Comparison of ENCODE assay signal across 19 mouse cellular contexts in the genomic region with DNA sequence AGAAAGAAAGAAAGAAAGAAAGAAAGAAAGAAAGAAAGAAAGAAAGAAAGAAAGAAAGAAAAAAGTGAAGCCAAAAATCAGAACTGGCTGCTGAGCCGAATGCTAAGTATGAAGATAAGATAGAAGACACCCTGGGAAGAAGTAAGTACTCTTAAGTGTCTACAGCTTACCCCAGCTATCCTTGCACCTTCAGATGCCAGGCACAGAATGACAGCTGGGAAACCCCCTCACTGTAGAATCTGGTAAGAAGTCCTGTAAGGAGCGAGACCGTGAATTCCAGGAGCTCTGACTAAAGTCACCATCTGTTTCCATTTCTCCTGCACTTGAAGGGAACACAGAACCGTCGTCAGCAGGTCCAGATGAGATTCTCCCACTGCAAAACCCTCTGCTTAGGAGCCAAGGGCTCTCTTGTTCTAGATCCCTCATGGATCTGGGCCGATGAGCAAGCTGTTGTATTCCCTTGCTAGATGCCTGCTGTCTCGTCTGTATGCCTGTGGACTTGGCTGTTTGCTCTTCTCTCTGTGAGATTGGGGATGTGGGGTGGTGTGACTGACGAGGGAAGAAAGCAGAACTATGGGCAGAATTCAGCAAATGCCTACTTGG. TPM values are rescaled to one million over a fixed set of nuclear protein-coding genes. Genes with fewer than 3 reads are reported as not detected.
DNase-seq lines count a peak whose midpoint lies in the region; ATAC-seq lines count a peak whose summit lies in the region.
"Had no signal": no experiment of that assay in that cellular context is flagged by ENCODE, and none has a peak within 500 bp of the region (broad histone marks: within the 10 kb centered on the region; RNA-seq: fewer than 3 reads in every experiment).

No protein-coding gene starts in this region.

- H3K9ac ChIP-seq in hindbrain, embryonic 12.5 days, result no peak overlapping the region
- no peak overlapping the region for H3K9ac ChIP-seq in forebrain, embryonic 13.5 days
- H3K9ac ChIP-seq: neural tube, embryonic 15.5 days; stomach, embryonic 15.5 days had no signal

- ATAC-seq in hindbrain, embryonic 12.5 days (ENCODE audit: low FRiP score), result no peak
- ATAC-seq in forebrain, embryonic 13.5 days, result no peak
- ATAC-seq: inflammation-experienced regulatory T-cells, adult 6 months had no signal

- H3K36me3 ChIP-seq in hindbrain, embryonic 12.5 days, result no peaks in the 10 kb centered on the region
- no peaks in the 10 kb centered on the region for H3K36me3 ChIP-seq in forebrain, embryonic 13.5 days (ENCODE audit: poor library complexity, severe bottlenecking)
- H3K36me3 ChIP-seq: heart, embryonic 10.5 days; neural tube, embryonic 15.5 days; stomach, embryonic 15.5 days had no signal

- peak; percentile 74 for DNase-seq in heart, adult 11 months
- DNase-seq in heart, adult 18-20 months, result no peak
- peak; percentile 22 to 44 for DNase-seq in frontal cortex, postnatal 10 days (ENCODE audit: low spot score in 2 of 2)
- DNase-seq in layer of hippocampus, adult 9-11 months, result peak; percentile 68
- peak; percentile 52 to 64 for DNase-seq in right cerebral cortex, adult 2 months (ENCODE audit: low spot score in 2 of 2)
- DNase-seq in kidney, adult 18-20 months, result no peak
- DNase-seq: cerebellum, adult 9-10 months; embryo, embryonic 11 days; heart, postnatal 36 days; kidney, postnatal 14 days; lung, adult 2 months; thymus, postnatal 25 days had no signal

- no peaks in the 10 kb centered on the region for H3K27me3 ChIP-seq in hindbrain, embryonic 12.5 days
- H3K27me3 ChIP-seq in forebrain, embryonic 13.5 days, result no peaks in the 10 kb centered on the region
- H3K27me3 ChIP-seq: neural tube, embryonic 15.5 days; stomach, embryonic 15.5 days had no signal

- H3K4me1 ChIP-seq in hindbrain, embryonic 12.5 days, result no peaks in the 10 kb centered on the region
- no peaks in the 10 kb centered on the region for H3K4me1 ChIP-seq in forebrain, embryonic 13.5 days
- H3K4me1 ChIP-seq: neural tube, embryonic 15.5 days; stomach, embryonic 15.5 days had no signal

- H3K4me3 ChIP-seq in hindbrain, embryonic 12.5 days, result no peak overlapping the region
- H3K4me3 ChIP-seq in forebrain, embryonic 13.5 days, result no peak overlapping the region
- H3K4me3 ChIP-seq: heart, embryonic 10.5 days; megakaryocyte, embryonic 14.5 days; neural tube, embryonic 15.5 days; stomach, embryonic 15.5 days had no signal

- no peak overlapping the region for H3K4me2 ChIP-seq in hindbrain, embryonic 12.5 days (replicated peaks)
- no peak overlapping the region for H3K4me2 ChIP-seq in forebrain, embryonic 13.5 days
- H3K4me2 ChIP-seq: neural tube, embryonic 15.5 days; stomach, embryonic 15.5 days had no signal

- no peaks in the 10 kb centered on the region for H3K9me3 ChIP-seq in hindbrain, embryonic 12.5 days (replicated peaks)
- H3K9me3 ChIP-seq in forebrain, embryonic 13.5 days (replicated peaks), result no peaks in the 10 kb centered on the region
- H3K9me3 ChIP-seq: heart, embryonic 10.5 days; neural tube, embryonic 15.5 days; stomach, embryonic 15.5 days had no signal

- H3K27ac ChIP-seq in hindbrain, embryonic 12.5 days, result no peak overlapping the region
- H3K27ac ChIP-seq in forebrain, embryonic 13.5 days, result no peak overlapping the region
- H3K27ac ChIP-seq: heart, embryonic 10.5 days; neural tube, embryonic 15.5 days; stomach, embryonic 15.5 days had no signal

- WGBS in hindbrain, embryonic 12.5 days, result 75% methylated on average over 8 of the region's 8 CpGs
- 78% methylated on average over 8 of the region's 8 CpGs for WGBS in forebrain, embryonic 13.5 days

RNA-seq across cellular contexts. Expression of gene Ptprb, which starts 15.9 kb away (rescaled TPM):
- total RNA-seq in heart, adult 18-20 months (2021), result 10 to 100 TPM; 53.8 to 58.0 TPM
- polyA plus RNA-seq in hindbrain, embryonic 12.5 days (2016; fragmentation: Nextera tagmentation; extraction: Ambion mirVana), result 3.6 and 4.0 TPM in 2 replicates
- polyA plus RNA-seq in forebrain, embryonic 13.5 days (2015; fragmentation: Nextera tagmentation; extraction: Ambion mirVana), result 2.1 and 2.2 TPM in 2 replicates

Comparison
In these comparisons a context has a peak if more than half of its experiments do, and no peak if none do; other contexts are left out.
1. DNase-seq: peak in heart, adult 11 months (single experiment), frontal cortex, postnatal 10 days (2 of 2), layer of hippocampus, adult 9-11 months (single experiment) and right cerebral cortex, adult 2 months (2 of 2); none in heart, adult 18-20 months (0 of 2) and kidney, adult 18-20 months (single experiment).